Mouse (Mus musculus) ovary, adult 18-20 months (tissue): ENCODE results near the gene Hlf.

Experiments
- DNase-seq: peaks from one replicate; pipeline ENCODE4 v3.0.0; 2022; ENCODE audit warnings: low spot score, mixed read lengths

Hlf gene

DNA sequence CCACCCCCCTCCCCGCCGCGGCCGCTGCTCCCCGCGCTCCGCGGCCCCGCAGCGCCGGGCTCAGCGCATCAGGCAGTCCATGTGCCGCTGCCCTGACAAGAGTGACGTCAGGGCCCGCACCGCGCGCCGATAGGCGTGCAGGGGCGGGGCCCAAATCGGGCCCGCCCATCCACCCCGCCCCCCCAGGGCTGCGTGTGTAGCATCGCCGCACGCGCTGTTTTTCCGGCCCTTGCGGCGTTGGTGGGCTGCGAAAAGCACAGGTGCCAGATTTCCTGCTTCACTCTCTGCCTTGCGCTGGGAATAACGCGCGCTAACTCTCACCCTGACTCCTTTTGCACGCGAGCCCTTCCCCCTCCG lies at the start of gene Hlf:
Gene Hlf, minus strand, starts transcription at position 79 of the 357 bp plus-strand sequence.
- peak; percentile 83 for DNase-seq

DNA sequence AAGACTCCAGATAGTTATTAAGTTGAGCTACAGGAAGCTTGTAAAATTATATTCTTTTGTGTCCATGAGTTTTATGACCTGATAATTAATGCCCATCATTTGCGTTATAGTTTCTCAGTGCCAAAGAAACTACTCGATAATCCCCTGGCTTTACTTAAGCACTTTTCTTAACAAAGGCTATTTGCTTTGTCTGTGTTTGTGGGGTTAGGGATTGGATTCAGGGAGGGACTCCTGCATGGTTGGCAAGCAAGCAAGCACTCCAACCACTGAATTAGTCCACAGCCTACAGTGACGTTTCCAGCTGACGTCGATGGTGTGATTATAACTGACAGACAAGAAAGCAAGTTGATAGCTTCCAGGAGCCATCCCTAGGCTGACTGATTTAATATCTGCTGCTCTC lies 48.1 kb upstream of the Hlf start:
- DNase-seq = no peak

DNA sequence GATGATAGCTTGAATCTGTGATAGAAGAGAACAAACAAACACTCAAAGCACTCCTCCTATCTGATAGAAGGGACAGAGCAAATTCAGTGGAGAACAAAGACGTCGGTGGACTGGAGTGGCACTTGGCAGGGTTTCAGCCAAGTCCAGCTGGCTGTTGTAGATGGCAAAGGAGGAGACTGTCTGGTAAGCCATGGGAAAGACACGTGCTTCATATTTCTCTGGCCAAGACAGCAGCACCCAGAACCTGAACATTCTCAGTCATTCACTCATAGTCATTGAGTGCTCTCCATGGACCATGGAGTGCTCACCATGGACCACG lies 34.5 kb upstream of the Hlf start:
- no peak for DNase-seq

DNA sequence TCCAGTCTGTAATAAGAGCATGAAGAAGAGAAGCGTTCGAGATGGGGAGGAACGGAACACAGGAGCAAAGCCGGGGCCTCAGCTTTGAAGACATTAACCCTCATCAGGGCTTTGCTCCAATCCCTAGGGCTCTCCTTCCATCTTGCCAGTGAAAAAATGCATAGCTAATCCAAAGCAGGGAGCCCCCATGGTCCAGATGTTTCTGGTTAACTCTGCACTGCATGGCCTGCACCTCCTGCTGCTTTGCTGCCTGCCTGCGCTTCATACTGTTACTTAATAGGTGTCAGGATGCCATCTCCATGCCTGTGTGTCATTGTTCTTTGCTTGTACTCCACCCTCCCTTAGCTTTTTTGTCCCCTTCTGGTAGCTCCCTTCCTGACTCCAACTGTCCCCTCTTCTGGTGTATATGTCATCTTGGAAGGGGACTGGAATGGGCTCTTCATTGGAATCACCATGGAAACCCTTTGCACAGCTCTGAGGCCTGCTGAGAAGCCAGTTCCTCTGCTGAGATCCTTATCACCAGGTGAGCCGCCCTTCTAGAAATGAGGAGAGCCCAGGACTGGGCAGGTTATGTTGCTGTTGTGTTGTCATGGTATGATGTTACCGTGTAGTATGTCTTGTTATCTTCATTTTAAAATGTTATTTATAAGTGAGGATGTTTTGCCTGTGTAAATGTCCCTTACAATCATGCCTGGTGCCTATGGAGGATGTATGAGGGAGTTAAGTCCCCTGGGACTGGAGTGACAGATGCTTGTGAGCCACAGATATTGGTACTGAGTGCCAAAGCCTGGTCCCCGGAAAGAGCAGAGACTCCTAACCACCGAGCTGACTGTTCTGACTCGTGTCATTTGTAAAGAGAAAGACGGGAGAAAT lies 33.9 kb upstream of the Hlf start:
- DNase-seq = no peak

DNA sequence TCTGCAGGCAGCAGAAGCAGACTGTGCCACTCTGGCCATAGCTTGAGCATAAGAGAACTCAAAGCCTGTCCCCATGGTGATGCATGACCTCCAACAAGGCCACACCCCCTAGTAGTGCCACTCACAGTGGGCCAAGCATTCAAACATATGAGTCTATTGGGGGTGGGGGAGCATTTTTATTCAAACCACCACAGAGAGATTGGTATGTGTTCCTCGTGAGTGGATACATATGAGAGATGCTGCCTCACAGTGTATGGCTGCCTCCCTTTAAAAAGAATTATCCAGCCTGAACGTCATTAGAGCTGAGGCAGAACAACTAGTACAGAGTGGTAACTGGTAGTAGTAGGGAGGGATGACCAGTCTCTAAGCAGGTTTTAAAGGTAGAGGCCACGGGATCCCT lies 33.2 kb upstream of the Hlf start:
- DNase-seq = no peak

DNA sequence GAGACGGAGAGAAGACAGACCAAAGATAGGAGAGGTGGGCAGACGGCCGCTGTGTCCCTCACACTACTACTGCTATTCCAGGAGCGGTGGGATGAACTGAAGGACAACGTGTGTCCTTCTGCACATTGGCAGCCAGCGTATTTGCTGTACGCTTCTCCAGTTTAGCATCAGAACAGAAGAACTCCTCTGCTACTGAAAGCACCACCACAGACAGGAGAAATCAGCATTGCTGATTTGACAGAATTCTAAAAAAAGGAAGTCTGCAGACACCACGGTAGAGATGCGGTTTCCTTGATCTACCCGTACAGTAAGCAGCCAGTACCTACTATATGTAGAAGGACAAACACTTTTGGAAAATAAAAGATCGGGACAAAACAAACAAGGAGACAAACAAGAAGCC lies 29.0 kb upstream of the Hlf start:
- DNase-seq = no peak

DNA sequence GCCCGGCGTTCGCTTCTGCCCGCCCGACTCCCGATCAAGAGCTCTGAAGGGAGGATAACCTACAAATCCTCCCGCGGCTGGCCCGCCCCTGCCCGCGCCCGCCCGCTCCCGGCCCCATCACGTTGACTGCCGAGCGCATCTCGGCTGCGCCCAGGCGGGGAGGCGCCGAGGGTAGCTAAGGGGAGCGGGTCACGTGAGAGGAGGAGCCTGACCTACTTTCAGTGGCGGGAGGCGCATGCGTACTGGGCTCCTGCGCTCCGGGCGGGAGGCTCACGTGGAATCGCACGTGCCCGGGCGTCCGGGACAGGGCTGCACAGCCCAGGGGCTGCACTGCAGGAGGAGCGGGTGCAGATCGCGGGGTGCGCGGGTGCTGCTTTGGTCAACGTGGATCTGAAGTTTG lies 27.2 kb upstream of the Hlf start:
- peak; percentile 97 for DNase-seq

DNA sequence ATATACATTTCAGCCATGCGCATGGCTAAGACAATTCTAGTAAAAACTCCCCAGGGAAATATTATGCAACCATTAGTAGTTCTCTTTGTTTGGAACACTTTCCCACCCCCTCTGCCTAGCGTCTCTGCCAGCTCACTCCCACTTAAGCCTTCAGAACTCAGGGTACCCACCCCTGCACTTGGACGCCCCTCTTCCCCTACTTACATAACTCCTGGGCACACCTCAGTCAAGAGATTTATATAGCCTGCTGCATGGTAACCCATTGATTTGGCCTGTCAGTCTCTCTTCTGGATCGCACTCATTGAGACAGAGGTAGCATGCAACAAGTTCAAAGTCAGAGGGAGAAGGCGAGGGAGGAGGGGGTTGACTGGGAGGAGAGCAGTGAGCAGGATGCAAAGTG lies 26.3 kb upstream of the Hlf start:
- DNase-seq = no peak

DNA sequence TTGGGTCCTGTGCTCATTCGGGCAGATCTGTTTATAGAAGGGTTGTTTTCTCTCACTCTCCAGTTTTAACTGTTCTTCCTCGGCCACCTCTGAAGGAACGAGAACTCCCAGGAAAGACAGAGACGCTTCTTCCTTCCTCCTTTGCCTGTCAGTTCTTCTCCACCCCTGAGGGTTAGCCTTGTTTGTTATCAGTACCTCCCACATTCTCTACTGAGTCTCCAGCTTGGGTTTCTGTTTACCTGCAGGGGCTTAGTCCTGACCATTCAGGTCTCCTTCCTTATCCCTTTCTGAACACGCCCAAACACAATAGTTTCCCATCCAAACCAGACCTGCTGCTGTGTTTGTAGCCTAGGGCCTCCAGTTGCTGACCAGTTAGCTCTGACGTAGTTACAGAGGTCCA lies 8.2 kb upstream of the Hlf start:
- DNase-seq = no peak

DNA sequence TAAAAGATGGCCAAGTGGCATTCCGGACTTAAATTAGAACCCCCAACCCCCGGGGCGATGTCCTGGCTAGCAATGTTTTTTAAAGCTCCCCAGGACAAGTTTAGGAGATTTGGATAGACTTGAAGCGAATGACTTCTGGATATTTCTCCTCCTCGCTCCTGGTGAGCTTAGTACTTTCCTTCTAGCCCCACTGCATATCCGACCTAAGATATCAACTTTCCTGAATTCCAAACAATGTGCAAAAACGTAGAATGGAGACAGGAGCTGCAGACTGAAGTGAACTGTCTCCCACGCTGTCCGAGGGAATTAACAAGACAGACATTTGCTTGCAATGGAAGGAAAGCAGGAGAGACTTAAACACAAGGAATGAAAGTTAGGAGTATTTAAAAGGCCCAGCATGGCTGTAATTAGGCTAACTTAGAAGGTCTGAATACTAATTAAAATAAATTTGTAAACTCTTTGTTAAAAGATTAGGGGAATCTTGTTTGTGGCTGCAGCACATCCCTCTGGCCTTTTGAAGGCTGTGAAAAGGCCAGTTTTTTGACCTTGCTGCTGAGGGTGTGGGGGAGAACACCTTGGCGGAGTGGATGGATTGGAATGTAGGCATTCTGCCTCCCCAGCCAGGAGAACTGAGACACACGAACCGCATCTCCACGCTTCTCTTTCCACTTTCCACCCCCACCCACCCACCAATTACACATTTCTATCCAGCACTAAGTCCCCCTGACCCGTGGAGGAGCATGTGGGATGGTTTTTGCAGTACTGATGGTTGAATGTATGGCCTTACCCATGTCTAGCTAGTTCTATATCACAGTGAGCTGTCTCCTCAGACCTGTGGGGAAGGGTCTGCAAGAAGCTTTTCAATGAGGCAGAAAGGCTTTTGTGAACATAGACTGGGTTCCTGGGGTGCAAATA lies 833 bp upstream of the Hlf start:
- no peak for DNase-seq

DNA sequence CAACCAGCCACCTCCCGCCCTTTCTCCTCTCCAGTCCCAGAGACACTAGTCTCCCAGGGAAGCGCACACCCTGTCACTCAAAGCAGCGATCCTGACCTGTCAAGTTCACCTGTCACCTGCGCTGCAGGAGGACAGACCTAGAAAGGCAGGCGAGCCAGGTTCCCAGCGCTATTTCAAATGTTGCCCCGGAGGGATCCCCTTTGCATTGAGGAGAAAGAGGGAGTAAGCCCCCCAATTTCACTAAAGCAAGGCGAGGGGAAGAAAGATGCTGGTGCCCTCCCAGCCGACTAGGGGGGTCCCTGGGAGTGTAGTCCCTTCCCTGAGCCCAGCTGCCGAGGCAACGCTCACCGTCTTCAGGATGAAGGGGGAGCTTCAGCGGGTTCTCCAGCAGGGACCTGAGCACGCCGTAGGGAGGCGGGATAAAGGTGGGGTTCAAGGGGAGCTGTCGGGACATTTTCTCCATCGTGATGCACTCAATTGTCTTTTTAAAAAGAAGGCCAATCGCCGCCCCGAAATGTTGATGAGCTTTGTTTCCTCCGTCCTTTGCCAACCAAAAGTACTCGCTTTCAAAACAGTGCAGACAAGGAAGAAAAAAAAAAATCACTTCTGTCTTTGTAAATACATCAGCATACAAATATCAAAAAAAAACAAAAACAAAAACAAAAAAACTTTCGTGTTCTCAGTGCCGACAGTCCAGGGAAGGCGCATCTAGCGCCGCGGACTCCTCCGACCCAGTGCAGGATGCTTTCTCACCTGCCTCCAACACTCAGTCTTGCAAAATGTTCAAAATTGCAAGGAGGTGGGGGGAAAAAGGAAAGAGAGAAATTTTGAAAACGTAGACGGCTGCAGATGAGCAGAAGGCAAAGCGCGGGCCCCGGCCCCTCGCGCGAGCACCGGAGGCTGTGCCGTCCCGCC lies 536 bp downstream of the Hlf start:
- DNase-seq = no peak

DNA sequence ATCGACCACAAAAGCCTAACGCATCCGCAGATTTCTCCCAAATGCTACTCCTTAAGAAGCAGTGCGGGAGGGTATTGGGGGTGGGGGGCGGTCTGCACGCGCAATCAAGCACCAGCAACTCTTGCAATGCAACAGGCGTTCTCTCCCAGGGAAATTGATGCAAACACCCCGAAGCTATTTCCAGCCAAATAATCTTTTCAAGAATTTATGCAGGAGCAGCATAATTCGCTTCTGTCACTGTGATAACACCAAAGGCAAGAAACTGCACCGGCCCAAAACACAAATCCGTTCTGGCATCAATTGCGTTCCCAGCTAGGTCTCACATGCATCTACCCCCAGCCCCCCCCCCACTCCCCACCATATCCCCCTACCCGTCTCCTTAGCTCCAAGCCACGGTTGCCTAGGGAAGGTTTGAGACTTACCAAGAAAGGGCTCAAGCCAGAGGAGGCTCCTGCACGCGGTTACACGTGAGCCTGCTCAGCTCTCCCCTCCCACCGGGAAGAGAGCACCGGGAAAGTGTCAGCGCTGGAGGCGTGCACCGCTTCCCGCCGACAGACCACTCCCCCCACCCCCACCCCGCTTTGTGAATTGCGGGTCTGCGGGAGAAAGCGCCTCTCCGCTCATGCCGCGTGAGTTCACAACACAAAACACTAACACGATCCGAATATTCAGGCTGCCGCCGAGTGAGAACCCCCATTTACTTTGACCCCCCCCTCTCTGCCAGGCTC lies 1.4 kb downstream of the Hlf start:
- no peak for DNase-seq

DNA sequence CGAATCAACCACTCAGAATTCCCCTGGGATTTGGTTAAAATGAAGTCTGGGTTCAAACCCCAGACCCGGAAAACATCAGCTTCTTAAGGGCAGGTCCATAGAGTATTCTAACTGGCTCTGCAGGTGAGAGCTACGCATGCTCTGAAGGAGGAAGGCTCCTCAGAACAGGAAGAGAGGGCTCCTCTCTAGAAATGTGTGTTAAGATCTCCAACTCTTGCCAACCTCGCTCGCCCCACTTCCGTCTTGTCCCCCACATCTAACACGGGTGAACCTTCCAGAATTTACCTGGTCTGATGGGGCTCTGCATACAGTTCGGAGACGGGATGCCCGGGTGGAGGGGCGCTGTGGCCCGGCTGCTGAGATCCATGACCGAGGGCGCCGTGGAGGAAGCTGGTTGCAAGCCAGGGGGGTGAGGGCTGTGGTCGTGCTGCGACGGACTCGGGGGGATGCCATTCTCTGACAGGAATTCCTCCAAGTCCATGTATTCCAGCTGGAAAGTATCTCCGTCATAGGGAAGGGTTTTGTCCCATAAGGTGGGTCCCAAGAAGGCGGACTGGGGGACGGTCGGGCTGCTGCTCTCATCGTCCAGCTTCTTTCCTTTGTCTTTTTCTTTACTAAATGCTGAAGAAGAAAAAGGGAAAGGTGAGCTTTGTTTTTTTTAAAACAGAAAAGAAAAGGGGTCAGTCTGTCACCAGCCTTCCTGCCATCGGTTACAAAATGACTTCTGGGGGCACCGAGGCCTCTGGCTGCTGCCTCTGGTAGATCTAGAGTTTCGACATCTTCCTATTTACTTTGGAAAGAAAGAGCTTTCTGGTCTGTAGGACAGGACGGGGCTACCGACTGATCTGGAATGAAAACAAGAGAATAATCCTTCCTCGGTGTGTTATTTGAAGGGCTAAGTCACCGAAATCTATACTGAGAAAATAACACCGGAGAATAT lies 2.9 kb downstream of the Hlf start:
- DNase-seq = no peak

DNA sequence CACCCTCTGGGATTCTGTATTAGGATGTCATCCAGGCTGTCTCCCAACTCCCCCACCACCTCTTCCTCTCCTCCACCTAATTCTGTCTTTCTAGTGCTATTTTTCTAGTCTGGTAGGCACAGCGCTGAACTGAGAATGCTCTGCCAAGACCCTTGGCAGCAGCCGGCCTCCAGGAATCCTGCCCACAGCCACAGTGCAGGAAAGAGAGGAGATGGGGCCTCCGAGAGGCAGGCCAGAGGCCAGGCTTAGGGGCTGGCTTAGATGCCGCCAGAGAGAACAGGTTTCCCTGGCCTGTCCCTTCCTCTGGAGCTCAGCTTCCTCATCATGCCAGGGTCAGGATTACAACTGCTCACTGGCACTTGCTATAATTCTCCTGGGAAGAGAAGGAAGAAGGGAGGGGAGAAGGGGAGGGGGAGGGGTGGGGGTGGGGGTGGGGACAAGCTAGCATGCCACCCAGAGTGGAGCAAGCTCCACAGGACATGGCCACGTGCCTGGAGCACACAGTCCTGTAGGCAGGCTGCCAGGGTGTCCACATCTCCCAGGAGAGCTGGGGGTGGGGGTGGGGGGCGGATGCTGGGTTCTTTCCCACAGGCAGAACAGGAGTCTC lies 8.6 kb downstream of the Hlf start:
- DNase-seq = peak; percentile 43

DNA sequence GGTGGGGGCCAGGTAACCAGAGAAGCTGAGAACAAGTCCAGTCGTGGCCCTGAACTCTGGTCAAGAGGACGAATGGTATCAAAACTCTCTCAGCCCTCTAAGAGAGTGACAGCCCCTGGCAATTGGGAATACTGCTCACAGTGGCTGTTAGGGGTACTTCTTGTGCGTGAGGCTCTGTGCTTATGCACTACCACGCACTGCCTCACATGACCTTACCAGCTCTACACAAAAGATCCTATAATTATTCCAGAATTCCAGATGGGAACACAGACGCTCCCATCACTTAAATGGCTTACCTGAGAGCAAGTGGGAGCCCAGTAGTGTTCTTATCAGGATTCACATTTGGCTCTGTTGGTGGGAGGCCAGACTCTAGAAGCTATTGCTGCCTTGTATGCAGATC lies 9.6 kb downstream of the Hlf start:
- DNase-seq = no peak

DNA sequence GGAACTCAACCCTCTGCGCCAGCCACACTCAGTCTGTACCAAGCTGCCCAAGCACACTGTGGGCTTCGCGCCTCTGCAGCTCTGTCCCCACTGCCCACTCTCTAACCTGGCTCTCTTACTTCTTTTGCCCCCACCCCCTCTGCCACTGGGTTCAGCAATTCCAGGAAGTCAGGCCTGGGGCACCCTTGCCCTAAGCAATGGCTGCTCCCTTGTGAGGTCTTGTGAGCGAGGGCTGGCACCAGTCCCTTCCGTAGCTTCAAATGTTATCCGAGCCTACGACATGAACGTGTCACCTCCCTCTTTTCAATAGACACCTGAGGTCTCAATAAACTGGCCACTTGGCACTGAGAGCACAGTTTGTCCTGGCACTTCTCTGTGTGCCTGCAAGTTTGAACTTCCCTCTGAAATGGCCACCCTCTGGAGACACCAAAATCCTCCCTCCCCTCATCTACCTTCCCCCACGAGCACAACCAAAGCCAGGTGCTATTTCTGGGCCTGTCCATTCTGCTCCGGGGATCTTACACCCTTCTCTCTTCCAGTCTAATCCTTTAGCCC lies 10.5 kb downstream of the Hlf start:
- DNase-seq = no peak

DNA sequence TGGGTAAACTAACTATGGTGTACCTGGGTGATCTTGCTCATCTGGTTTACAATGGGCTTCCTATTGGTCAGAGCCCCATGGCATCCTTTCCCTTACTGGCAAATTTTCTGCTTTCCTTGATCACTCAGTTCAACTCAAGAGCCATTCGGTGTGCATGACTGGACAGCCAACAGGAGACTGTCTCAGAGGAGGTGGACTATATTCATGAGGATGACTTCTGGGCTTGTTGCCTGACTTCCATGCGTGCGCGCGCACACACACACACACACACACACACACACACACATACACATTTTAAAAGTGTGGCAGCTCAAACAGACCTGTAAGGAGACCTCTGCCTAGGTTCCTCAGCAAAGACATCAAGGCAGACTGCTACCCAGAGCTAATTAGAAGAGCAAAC lies 12.7 kb downstream of the Hlf start:
- DNase-seq = no peak

DNA sequence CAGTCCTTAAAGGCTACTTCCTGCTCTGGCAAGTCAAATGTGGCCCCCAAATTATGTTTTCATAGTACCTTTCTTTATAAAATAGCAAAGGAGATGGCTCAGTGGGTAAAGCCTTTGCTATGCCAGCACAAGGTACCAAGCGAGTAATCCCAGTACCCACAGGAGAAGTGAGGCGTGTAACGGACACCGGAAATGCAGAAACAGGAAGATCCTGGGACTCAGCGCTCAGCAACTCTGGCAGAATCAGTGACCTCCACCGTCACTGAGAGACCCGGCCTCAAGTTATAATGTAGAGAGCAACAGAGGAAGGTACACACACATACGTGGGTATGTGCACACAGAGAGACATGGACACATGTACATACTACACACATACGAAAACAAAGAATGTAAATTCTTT lies 14.3 kb downstream of the Hlf start:
- DNase-seq = no peak

DNA sequence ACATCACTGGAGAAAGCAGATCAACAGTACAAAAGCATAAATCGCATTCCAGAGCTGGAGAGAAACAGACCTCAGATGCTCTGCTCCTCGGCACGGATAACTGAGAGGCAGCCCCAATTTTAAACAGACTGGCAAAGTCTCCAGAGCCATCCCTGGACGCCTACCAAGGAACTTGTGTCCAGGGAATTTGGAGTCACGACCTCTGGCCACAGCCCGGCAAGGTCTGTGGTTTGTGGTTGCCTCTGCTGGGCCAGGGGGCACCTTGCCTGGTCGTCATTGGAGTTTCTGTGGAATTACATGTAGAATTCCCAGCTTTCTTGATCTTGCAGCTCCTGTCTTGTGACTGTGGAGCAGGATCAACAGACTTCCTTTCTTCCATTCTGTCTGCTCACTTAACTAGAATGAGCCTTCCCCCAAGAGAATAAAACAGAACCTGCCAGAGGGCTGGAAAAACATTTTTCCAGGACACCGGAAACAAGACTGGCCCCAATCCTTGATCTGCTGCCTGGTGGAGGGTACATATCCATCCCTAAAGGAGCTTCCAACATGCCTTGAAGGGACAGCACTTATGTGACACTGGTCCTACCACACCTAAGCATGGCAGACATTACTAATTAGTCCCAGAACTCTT lies 19.1 kb downstream of the Hlf start:
- DNase-seq = no peak
